Mouse (Mus musculus): ENCODE measurements around the gene Pgam5.

Gene Pgam5

GRCm38 (mm10) chr5:110230401-110230779 lies 39.3 kb downstream of the Pgam5 start:
- no peak for DNase-seq (ENCODE audit: low spot score in 2 of 2)

GRCm38 (mm10) chr5:110227336-110227883 lies 42.3 kb downstream of the Pgam5 start:
- no peak for DNase-seq (ENCODE audit: low spot score in 2 of 2)

- no peak for DNase-seq (ENCODE audit: low spot score in 2 of 2)
Measured at GRCm38 (mm10) chr5:110225056-110225455, 44.7 kb downstream of the Pgam5 start.

- no peak for DNase-seq (ENCODE audit: low spot score in 2 of 2)
Measured at GRCm38 (mm10) chr5:110222757-110223156, 47.0 kb downstream of the Pgam5 start.

GRCm38 (mm10) chr5:110220331-110220730 lies 49.4 kb downstream of the Pgam5 start:
- no peak for DNase-seq (ENCODE audit: low spot score in 2 of 2)

- no peak for DNase-seq (ENCODE audit: low spot score in 2 of 2)
Measured at GRCm38 (mm10) chr5:110216780-110217179, 52.9 kb downstream of the Pgam5 start.

- DNase-seq (ENCODE audit: low spot score in 2 of 2): no peak
Measured at GRCm38 (mm10) chr5:110211312-110211711, 58.4 kb downstream of the Pgam5 start.
